Mouse (Mus musculus): Measurements from ENCODE around the gene Rab3b. TPM values are rescaled to one million over a fixed set of nuclear protein-coding genes. Genes with fewer than 3 reads are reported as not detected.

Rab3b gene
- polyA plus RNA-seq, 1 experiment from 2014 or later = 20.8 TPM

- peak within 1 kb of the TSS; percentile 97 for H3K4me3 ChIP-seq
- H3K27ac ChIP-seq (replicated peaks) = peak within 1 kb of the TSS; percentile 88
- peaks cover 25% of the 10 kb centered on the region for H3K4me1 ChIP-seq
- under 1% methylated on average over 77 of the region's 77 CpGs for WGBS
- no peaks in the 10 kb centered on the region for H3K9me3 ChIP-seq
- H3K27me3 ChIP-seq (replicated peaks; ENCODE audit: low read depth, poor library complexity, severe bottlenecking) = no peaks in the 10 kb centered on the region
- DNase-seq (ENCODE audit: low spot score) = peak; percentile 85
- peaks cover 27% of the 10 kb centered on the region for H3K36me3 ChIP-seq (replicated peaks)
Measured at GRCm38 (mm10) chr4:108847715-108848504, 31.0 kb upstream of the Rab3b start, which contains the start of gene Kti12. TSS of gene Kti12 (plus strand) at chr4:108847785.

- DNase-seq (ENCODE audit: low spot score) = no peak
Measured at GRCm38 (mm10) chr4:108848505-108848848, 30.4 kb upstream of the Rab3b start, which contains the start of gene A730015C16Rik. TSS of gene A730015C16Rik (minus strand) at chr4:108848619.

GRCm38 (mm10) chr4:108866806-108867205, 12.1 kb upstream of the Rab3b start:
- WGBS = 89% methylated on average over 7 of the region's 7 CpGs
- H3K4me3 ChIP-seq = no peak overlapping the region
- DNase-seq (ENCODE audit: low spot score) = no peak
- no peaks in the 10 kb centered on the region for H3K9me3 ChIP-seq
- H3K27me3 ChIP-seq (replicated peaks; ENCODE audit: low read depth, poor library complexity, severe bottlenecking) = no peaks in the 10 kb centered on the region
- no peaks in the 10 kb centered on the region for H3K4me1 ChIP-seq
- no peak overlapping the region for H3K27ac ChIP-seq (replicated peaks)
- H3K36me3 ChIP-seq (replicated peaks) = peaks cover 28% of the 10 kb centered on the region

More at GRCm38 (mm10) chr4:108848505-108848848, 30.4 kb upstream of the Rab3b start, which contains the start of gene A730015C16Rik:
- Histone ChIP-seq H3K27me3 (replicated peaks; ENCODE audit: low read depth, poor library complexity, severe bottlenecking) (no peaks in the 10 kb centered on the region), H3K9me3 (no peaks in the 10 kb centered on the region), H3K27ac (replicated peaks) (peak within 1 kb of the TSS; percentile 88), H3K4me3 (peak within 1 kb of the TSS; percentile 97), H3K36me3 (replicated peaks) (peaks cover 33% of the 10 kb centered on the region), H3K4me1 (peaks cover 22% of the 10 kb centered on the region)
- WGBS = 12% methylated on average over 20 of the region's 20 CpGs

- no peaks in the 10 kb centered on the region for H3K9me3 ChIP-seq
- peak; percentile 78 for DNase-seq (ENCODE audit: low spot score)
- 38% methylated on average over 10 of the region's 10 CpGs for WGBS
- H3K27me3 ChIP-seq (replicated peaks; ENCODE audit: low read depth, poor library complexity, severe bottlenecking) = no peaks in the 10 kb centered on the region
- no peak overlapping the region for H3K27ac ChIP-seq (replicated peaks)
- no peak overlapping the region for H3K4me3 ChIP-seq
- no peaks in the 10 kb centered on the region for H3K4me1 ChIP-seq
- peaks cover 1% of the 10 kb centered on the region for H3K36me3 ChIP-seq (replicated peaks)
Measured at GRCm38 (mm10) chr4:108869730-108870374, 9.0 kb upstream of the Rab3b start.

- WGBS = 90% methylated on average over 5 of the region's 5 CpGs
- Histone ChIP-seq H3K36me3 (replicated peaks) (no peaks in the 10 kb centered on the region), H3K4me1 (no peaks in the 10 kb centered on the region), H3K27ac (replicated peaks) (no peak overlapping the region), H3K27me3 (replicated peaks; ENCODE audit: low read depth, poor library complexity, severe bottlenecking) (0 out of 2 replicates have a peak, but pooled peaks cover 6% of the 10 kb centered on the region), H3K9me3 (no peaks in the 10 kb centered on the region), H3K4me3 (no peak overlapping the region)
- DNase-seq (ENCODE audit: low spot score) = no peak
Measured at GRCm38 (mm10) chr4:108873746-108874145, 5.1 kb upstream of the Rab3b start.

GRCm38 (mm10) chr4:108877901-108878300, 962 bp upstream of the Rab3b start:
- H3K9me3 ChIP-seq = no peaks in the 10 kb centered on the region
- H3K27me3 ChIP-seq (replicated peaks; ENCODE audit: low read depth, poor library complexity, severe bottlenecking) = peaks cover 20% of the 10 kb centered on the region
- no peak overlapping the region for H3K27ac ChIP-seq (replicated peaks)
- no peak for DNase-seq (ENCODE audit: low spot score)
- H3K4me3 ChIP-seq = no peak overlapping the region
- peaks cover 11% of the 10 kb centered on the region for H3K4me1 ChIP-seq
- H3K36me3 ChIP-seq (replicated peaks) = no peaks in the 10 kb centered on the region
- 82% methylated on average over 6 of the region's 6 CpGs for WGBS

- H3K36me3 ChIP-seq (replicated peaks) = no peaks in the 10 kb centered on the region
- 35% methylated on average over 13 of the region's 13 CpGs for WGBS
- H3K4me3 ChIP-seq = no peak overlapping the region
- H3K27ac ChIP-seq (replicated peaks) = no peak overlapping the region
- peaks cover 13% of the 10 kb centered on the region for H3K27me3 ChIP-seq (replicated peaks; ENCODE audit: low read depth, poor library complexity, severe bottlenecking)
- peak; percentile 64 for DNase-seq (ENCODE audit: low spot score)
- H3K9me3 ChIP-seq = no peaks in the 10 kb centered on the region
- peaks cover 21% of the 10 kb centered on the region for H3K4me1 ChIP-seq
Measured at GRCm38 (mm10) chr4:108883815-108884214, 5.0 kb downstream of the Rab3b start.

GRCm38 (mm10) chr4:108887456-108887855, 8.6 kb downstream of the Rab3b start:
- Histone ChIP-seq H3K4me3 (no peak overlapping the region), H3K27me3 (replicated peaks; ENCODE audit: low read depth, poor library complexity, severe bottlenecking) (no peaks in the 10 kb centered on the region), H3K36me3 (replicated peaks) (no peaks in the 10 kb centered on the region), H3K27ac (replicated peaks) (no peak overlapping the region), H3K9me3 (no peaks in the 10 kb centered on the region), H3K4me1 (peaks cover 10% of the 10 kb centered on the region)
- no peak for DNase-seq (ENCODE audit: low spot score)
- WGBS = 90% methylated on average over 4 of the region's 4 CpGs

- Histone ChIP-seq H3K4me3 (no peak overlapping the region), H3K9me3 (no peaks in the 10 kb centered on the region), H3K4me1 (0 out of 2 replicates have a peak, but pooled peaks cover 3% of the 10 kb centered on the region), H3K27ac (replicated peaks) (no peak overlapping the region), H3K36me3 (replicated peaks) (no peaks in the 10 kb centered on the region), H3K27me3 (replicated peaks; ENCODE audit: low read depth, poor library complexity, severe bottlenecking) (no peaks in the 10 kb centered on the region)
- DNase-seq (ENCODE audit: low spot score) = no peak
- WGBS = 86% methylated on average over 6 of the region's 6 CpGs
Measured at GRCm38 (mm10) chr4:108890876-108891275, 12.0 kb downstream of the Rab3b start.

GRCm38 (mm10) chr4:108900421-108900820, 21.6 kb downstream of the Rab3b start:
- no peak for DNase-seq (ENCODE audit: low spot score)
- H3K4me3 ChIP-seq = no peak overlapping the region
- no peaks in the 10 kb centered on the region for H3K36me3 ChIP-seq (replicated peaks)
- no peaks in the 10 kb centered on the region for H3K27me3 ChIP-seq (replicated peaks; ENCODE audit: low read depth, poor library complexity, severe bottlenecking)
- peaks cover 6% of the 10 kb centered on the region for H3K4me1 ChIP-seq
- WGBS = 81% methylated on average over 7 of the region's 7 CpGs
- H3K9me3 ChIP-seq = no peaks in the 10 kb centered on the region
- H3K27ac ChIP-seq (replicated peaks) = no peak overlapping the region

- H3K27me3 ChIP-seq (replicated peaks; ENCODE audit: low read depth, poor library complexity, severe bottlenecking) = no peaks in the 10 kb centered on the region
- no peak overlapping the region for H3K27ac ChIP-seq (replicated peaks)
- peaks cover 20% of the 10 kb centered on the region for H3K4me1 ChIP-seq
- DNase-seq (ENCODE audit: low spot score) = no peak
- H3K36me3 ChIP-seq (replicated peaks) = no peaks in the 10 kb centered on the region
- H3K4me3 ChIP-seq = no peak overlapping the region
- WGBS = 92% methylated on average over 9 of the region's 9 CpGs
- no peaks in the 10 kb centered on the region for H3K9me3 ChIP-seq
Measured at GRCm38 (mm10) chr4:108902886-108903285, 24.0 kb downstream of the Rab3b start.

- no peaks in the 10 kb centered on the region for H3K9me3 ChIP-seq
- H3K27me3 ChIP-seq (replicated peaks; ENCODE audit: low read depth, poor library complexity, severe bottlenecking) = no peaks in the 10 kb centered on the region
- no peak for DNase-seq (ENCODE audit: low spot score)
- H3K27ac ChIP-seq (replicated peaks) = no peak overlapping the region
- WGBS = 92% methylated on average over 9 of the region's 9 CpGs
- no peaks in the 10 kb centered on the region for H3K36me3 ChIP-seq (replicated peaks)
- H3K4me3 ChIP-seq = no peak overlapping the region
- H3K4me1 ChIP-seq = peaks cover 17% of the 10 kb centered on the region
Measured at GRCm38 (mm10) chr4:108903346-108903745, 24.5 kb downstream of the Rab3b start.

- 49% methylated on average over 6 of the region's 6 CpGs for WGBS
- no peak for DNase-seq (ENCODE audit: low spot score)
- Histone ChIP-seq H3K9me3 (no peaks in the 10 kb centered on the region), H3K4me1 (peaks cover 17% of the 10 kb centered on the region), H3K36me3 (replicated peaks) (no peaks in the 10 kb centered on the region), H3K27me3 (replicated peaks; ENCODE audit: low read depth, poor library complexity, severe bottlenecking) (no peaks in the 10 kb centered on the region), H3K4me3 (no peak overlapping the region), H3K27ac (replicated peaks) (no peak overlapping the region)
Measured at GRCm38 (mm10) chr4:108904076-108904475, 25.2 kb downstream of the Rab3b start.
